Mouse (Mus musculus) 3134 (cell line): Measurements from ENCODE around the gene Gtf2i.

Source experiments
- DNase-seq: peaks from one replicate; pipeline ENCODE4 v3.0.0-alpha.2; 2011; ENCODE audit warnings: low spot score; ENCODE audit not compliant: insufficient read length; ENCODE audit errors: extremely low read depth

Gene Gtf2i

GRCm38 (mm10) chr5:134221708-134222150 lies 92.8 kb downstream of the Gtf2i start:
- DNase-seq = no peak

- no peak for DNase-seq
Observed at GRCm38 (mm10) chr5:134221278-134221677, 93.3 kb downstream of the Gtf2i start.

- no peak for DNase-seq
Observed at GRCm38 (mm10) chr5:134217900-134218299, 96.7 kb downstream of the Gtf2i start.

- DNase-seq = no peak
Observed at GRCm38 (mm10) chr5:134214021-134214806, 100.3 kb downstream of the Gtf2i start.

- DNase-seq = no peak
Observed at GRCm38 (mm10) chr5:134209931-134210554, 104.5 kb downstream of the Gtf2i start.

GRCm38 (mm10) chr5:134206721-134207120 lies 107.8 kb downstream of the Gtf2i start:
- no peak for DNase-seq

- DNase-seq = no peak
Observed at GRCm38 (mm10) chr5:134193664-134194063, 120.9 kb downstream of the Gtf2i start.

- no peak for DNase-seq
Observed at GRCm38 (mm10) chr5:134188571-134188970, 126.0 kb downstream of the Gtf2i start.
